Mouse (Mus musculus): Measurements from ENCODE around the gene Glg1. TPM values are rescaled to one million over a fixed set of nuclear protein-coding genes. Genes with fewer than 3 reads are reported as not detected.

Gene Glg1
- polyA plus RNA-seq, 1 experiment from 2014 or later: 81.7 TPM

- no peaks in the 10 kb centered on the region for H3K27me3 ChIP-seq
- H3K9me3 ChIP-seq: no peaks in the 10 kb centered on the region
- no peak for ATAC-seq (ENCODE audit: low FRiP score, low read depth)
- peaks cover 83% of the 10 kb centered on the region for H3K36me3 ChIP-seq
- no peak overlapping the region for H3K9ac ChIP-seq
- H3K27ac ChIP-seq: no peak overlapping the region
- no peak overlapping the region for H3K4me2 ChIP-seq (replicated peaks)
- 95% methylated on average over 5 of the region's 5 CpGs for WGBS
- no peaks in the 10 kb centered on the region for H3K4me1 ChIP-seq
- no peak overlapping the region for H3K4me3 ChIP-seq
Measured at GRCm38 (mm10) chr8:111114891-111115290, 144.1 kb downstream of the Glg1 start.

Small RNA genes within 50 kb of the gene (microRNA-seq; reads per million reads assigned to microRNA genes)
- gene Gm23193: not detected

Other genes with a start within 250 kb of the Glg1 start
- gene Ddx19b, start 227.5 kb downstream of the Glg1 start, polyA plus RNA-seq (2015; fragmentation: Nextera tagmentation; extraction: Ambion mirVana): 4.0 and 4.1 TPM in 2 replicates
- 53.8 and 54.5 TPM in 2 replicates for gene Aars, start 226.1 kb downstream of the Glg1 start, polyA plus RNA-seq (2015; fragmentation: Nextera tagmentation; extraction: Ambion mirVana)
- 7.4 and 9.3 TPM in 2 replicates for gene Exosc6, start 202.9 kb downstream of the Glg1 start, polyA plus RNA-seq (2015; fragmentation: Nextera tagmentation; extraction: Ambion mirVana)
- gene Clec18a, start 166.8 kb downstream of the Glg1 start, polyA plus RNA-seq (2015; fragmentation: Nextera tagmentation; extraction: Ambion mirVana): not detected in 2 replicates
- 11.4 and 12.8 TPM in 2 replicates for gene Pdpr, start 164.6 kb downstream of the Glg1 start, polyA plus RNA-seq (2015; fragmentation: Nextera tagmentation; extraction: Ambion mirVana)
- gene Rfwd3, start 41.0 kb upstream of the Glg1 start, polyA plus RNA-seq (2015; fragmentation: Nextera tagmentation; extraction: Ambion mirVana): 49.2 and 56.9 TPM in 2 replicates
- gene Mlkl, start 79.0 kb upstream of the Glg1 start, polyA plus RNA-seq (2015; fragmentation: Nextera tagmentation; extraction: Ambion mirVana): 0.42 and 0.47 TPM in 2 replicates
- gene Fa2h, start 134.6 kb upstream of the Glg1 start, polyA plus RNA-seq (2015; fragmentation: Nextera tagmentation; extraction: Ambion mirVana): not detected in 2 replicates

Measured in limb, embryonic 13.5 days (tissue).